Mouse (Mus musculus) C2C12 (cell line): ENCODE results near the gene Nkrf. TPM values are rescaled to one million over a fixed set of nuclear protein-coding genes. Genes with fewer than 3 reads are reported as not detected.

Experiments used
- H3K27me3 ChIP-seq: one replicate; pipeline ENCODE4 v1.6.1; 2011; ENCODE audit not compliant: control insufficient read depth, insufficient read depth, insufficient read length
- H3K36me3 ChIP-seq: one replicate; pipeline ENCODE4 v1.6.1; 2011; ENCODE audit not compliant: control insufficient read depth, insufficient read depth
- H3K4me3 ChIP-seq: one replicate; pipeline ENCODE4 v1.5.1; 2011; ENCODE audit warnings: mild to moderate bottlenecking, control low read depth; ENCODE audit not compliant: poor library complexity, insufficient read depth, severe bottlenecking
- H3K79me2 ChIP-seq: one replicate; pipeline ENCODE4 v1.6.1; 2011; ENCODE audit not compliant: control insufficient read depth, insufficient read depth
- H3K79me3 ChIP-seq: one replicate; pipeline ENCODE4 v1.6.1; 2011; ENCODE audit warnings: low read depth, control low read depth
- H3ac ChIP-seq: one replicate; pipeline ENCODE3; 2011; ENCODE audit warnings: low read depth; ENCODE audit not compliant: control insufficient read depth, insufficient read length
- CEBPB ChIP-seq: IDR thresholded peaks from one replicate; pipeline ENCODE4 v1.6.1; 2011; ENCODE audit warnings: low read depth, mild to moderate bottlenecking, control low read depth, moderate library complexity
- CTCF ChIP-seq: IDR thresholded peaks from one replicate; pipeline ENCODE4 v1.5.1; 2011; ENCODE audit not compliant: control insufficient read depth, insufficient read depth, insufficient read length
- FOSL1 ChIP-seq: IDR thresholded peaks from one replicate; pipeline ENCODE4 v1.8.0; 2011; ENCODE audit warnings: mild to moderate bottlenecking, low read length; ENCODE audit not compliant: poor library complexity, insufficient read depth, severe bottlenecking
- MAX ChIP-seq: IDR thresholded peaks from one replicate; pipeline ENCODE4 v1.6.1; 2011; ENCODE audit warnings: mild to moderate bottlenecking, control low read depth
- MYOD1 ChIP-seq: IDR thresholded peaks from one replicate; pipeline ENCODE4 v1.6.1; 2011; ENCODE audit warnings: low read depth; ENCODE audit not compliant: control insufficient read depth, insufficient read length
- MYOG ChIP-seq: IDR thresholded peaks from one replicate; pipeline ENCODE4 v1.6.1; 2011; ENCODE audit not compliant: control insufficient read depth, insufficient read length; ENCODE audit errors: extremely low read depth
- USF1 ChIP-seq: IDR thresholded peaks from one replicate; pipeline ENCODE4 v1.6.1; 2011; ENCODE audit warnings: low read depth, mild to moderate bottlenecking, control low read depth, moderate library complexity
- polyA plus RNA-seq: library from polyadenylated mRNA; unstranded; fragments of >200 nt; fragmentation: generic; extraction: Trizol; gene quantifications from one replicate; pipeline ENCODE4 v1.2.1, GENCODE M21; 2012; ENCODE audit warnings: missing spikeins

Nkrf gene
- polyA plus RNA-seq, 1 experiment = 4.3 TPM

DNA sequence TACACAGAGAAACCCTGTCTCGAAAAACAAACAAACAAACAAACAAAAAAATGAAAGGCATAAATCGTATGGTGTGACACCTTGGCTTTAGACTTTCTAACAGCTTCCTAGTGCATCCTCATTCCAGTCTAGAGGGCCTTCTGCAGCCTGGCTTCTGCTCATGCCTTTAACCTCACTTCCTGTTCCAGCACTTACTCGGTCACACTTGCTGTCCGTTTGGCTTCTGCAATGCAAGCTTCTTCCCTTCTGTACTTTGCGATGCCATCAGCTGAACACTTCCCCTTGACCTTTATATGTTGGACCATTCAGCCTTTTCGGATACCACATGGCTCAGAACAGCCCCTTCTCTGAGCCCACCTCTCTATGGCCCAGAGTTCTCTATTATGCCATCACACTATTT, 61.0 kb downstream of the Nkrf start:
- H3K79me3 ChIP-seq = no peaks in the 10 kb centered on the region
- H3K27me3 ChIP-seq = no peaks in the 10 kb centered on the region
- H3K4me3 ChIP-seq = no peak overlapping the region
- TF ChIP-seq MAX = no peak
- TF ChIP-seq FOSL1 = no peak
- no peak for TF ChIP-seq CTCF
- TF ChIP-seq CEBPB = no peak
- no peak for TF ChIP-seq MYOG
- TF ChIP-seq USF1 = no peak
- no peak for TF ChIP-seq MYOD1
- H3K36me3 ChIP-seq = no peaks in the 10 kb centered on the region
- H3K79me2 ChIP-seq = no peaks in the 10 kb centered on the region
- H3ac ChIP-seq = no peak overlapping the region

DNA sequence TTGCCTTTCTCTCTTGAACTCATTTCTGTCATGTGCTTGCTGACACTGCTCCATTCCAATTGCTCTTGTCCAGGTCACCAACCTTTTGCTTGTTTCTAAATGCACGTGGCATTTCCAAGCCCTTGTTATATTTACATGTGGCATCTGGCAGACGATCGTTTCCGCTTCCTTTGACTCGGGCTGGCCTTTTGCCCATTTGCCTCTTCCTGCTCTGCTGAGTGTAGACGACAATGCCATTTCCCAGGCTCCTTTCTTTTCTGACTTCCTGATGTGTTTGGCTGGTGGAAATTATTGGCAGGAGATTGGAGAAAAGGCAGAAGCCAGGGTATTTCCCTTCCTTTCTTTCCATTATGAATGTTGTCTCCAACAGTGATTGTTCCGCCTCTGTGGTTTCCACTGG, 63.3 kb downstream of the Nkrf start:
- no peak overlapping the region for H3K4me3 ChIP-seq
- no peaks in the 10 kb centered on the region for H3K27me3 ChIP-seq
- TF ChIP-seq USF1 (no peak), CTCF (no peak), MYOD1 (no peak), MYOG (no peak), MAX (no peak), FOSL1 (no peak), CEBPB (no peak)
- no peaks in the 10 kb centered on the region for H3K79me3 ChIP-seq
- no peak overlapping the region for H3ac ChIP-seq
- H3K79me2 ChIP-seq = no peaks in the 10 kb centered on the region
- no peaks in the 10 kb centered on the region for H3K36me3 ChIP-seq

Other genes starting within 250 kb of the Nkrf start
- 1.2 TPM for gene Slc25a43, start 159.2 kb downstream of the Nkrf start, polyA plus RNA-seq
- gene Slc25a5, start 107.2 kb downstream of the Nkrf start, polyA plus RNA-seq = 988 TPM
- gene Ube2a, start 29.0 kb downstream of the Nkrf start, polyA plus RNA-seq = 64.8 TPM
- 6.3 TPM for gene C330007P06Rik, start 28.8 kb downstream of the Nkrf start, polyA plus RNA-seq
- gene Sept6, start 88.9 kb upstream of the Nkrf start, polyA plus RNA-seq = 18.7 TPM
- not detected for gene Sowahd, start 145.9 kb upstream of the Nkrf start, polyA plus RNA-seq
- gene Rpl39, start 182.5 kb upstream of the Nkrf start, polyA plus RNA-seq = 2,645 TPM
- gene Upf3b, start 207.4 kb upstream of the Nkrf start, polyA plus RNA-seq = 4.3 TPM
- gene Nkap, start 223.9 kb upstream of the Nkrf start, polyA plus RNA-seq = 3.2 TPM